Mouse (Mus musculus) CD4-positive helper T cell, adult 2 months (primary cell): Measurements from ENCODE around the gene Slc22a14.

ENCODE experiments used
- DNase-seq: peaks from one replicate; pipeline ENCODE4 v3.0.0-alpha.2; 2012; ENCODE audit warnings: low read depth, missing footprints, low spot score

Gene Slc22a14

GRCm38 (mm10) chr9:119357331-119358057 lies 7.9 kb downstream of the Slc22a14 start, which contains the start of gene Xylb:
TSS of gene Xylb (plus strand) at chr9:119357381.
- DNase-seq, result peak; percentile 76

GRCm38 (mm10) chr9:119355943-119356342 lies 9.4 kb downstream of the Slc22a14 start:
- DNase-seq, result no peak

- DNase-seq, result no peak
These were observed 11.4 kb downstream of the Slc22a14 start for GRCm38 (mm10) chr9:119353926-119354325.

- DNase-seq, result peak; percentile 69
These were observed 13.3 kb downstream of the Slc22a14 start for GRCm38 (mm10) chr9:119352060-119352459.

- no peak for DNase-seq
These were observed 14.2 kb downstream of the Slc22a14 start for GRCm38 (mm10) chr9:119350947-119351705.

GRCm38 (mm10) chr9:119350531-119350930 lies 14.8 kb downstream of the Slc22a14 start:
- DNase-seq, result no peak

GRCm38 (mm10) chr9:119346376-119346775 lies 19.0 kb downstream of the Slc22a14 start:
- no peak for DNase-seq

GRCm38 (mm10) chr9:119342728-119343127 lies 22.6 kb downstream of the Slc22a14 start:
- DNase-seq, result no peak

GRCm38 (mm10) chr9:119340909-119341816 lies 24.2 kb downstream of the Slc22a14 start, which contains the start of gene Myd88:
TSS of gene Myd88 (minus strand) at chr9:119341411.
- DNase-seq, result peak; percentile 98

- no peak for DNase-seq
These were observed 25.2 kb downstream of the Slc22a14 start for GRCm38 (mm10) chr9:119340212-119340580.

GRCm38 (mm10) chr9:119339558-119340211 lies 25.7 kb downstream of the Slc22a14 start, which contains the start of gene Acaa1a:
TSS of gene Acaa1a (plus strand) at chr9:119339676.
- peak; percentile 85 for DNase-seq

GRCm38 (mm10) chr9:119339106-119339505 lies 26.2 kb downstream of the Slc22a14 start:
- no peak for DNase-seq

- DNase-seq, result no peak
These were observed 27.0 kb downstream of the Slc22a14 start for GRCm38 (mm10) chr9:119338350-119338749.

- no peak for DNase-seq
These were observed 27.5 kb downstream of the Slc22a14 start for GRCm38 (mm10) chr9:119337842-119338241.

- DNase-seq, result no peak
These were observed 29.8 kb downstream of the Slc22a14 start for GRCm38 (mm10) chr9:119335571-119335970.

GRCm38 (mm10) chr9:119334834-119335233 lies 30.5 kb downstream of the Slc22a14 start:
- no peak for DNase-seq

- DNase-seq, result peak; percentile 67
These were observed 31.0 kb downstream of the Slc22a14 start for GRCm38 (mm10) chr9:119334324-119334723.

- DNase-seq, result no peak
These were observed 35.0 kb downstream of the Slc22a14 start for GRCm38 (mm10) chr9:119330186-119330963.

GRCm38 (mm10) chr9:119328488-119328887 lies 36.9 kb downstream of the Slc22a14 start:
- no peak for DNase-seq

GRCm38 (mm10) chr9:119324130-119324529 lies 41.2 kb downstream of the Slc22a14 start:
- DNase-seq, result no peak
